Mouse (Mus musculus): ENCODE data around the gene Terb1. TPM values are rescaled to one million over a fixed set of nuclear protein-coding genes. Genes with fewer than 3 reads are reported as not detected.
A peak's percentile ranks its signal among the peaks of the same experiment; 100 is the strongest.

Gene Terb1
- polyA plus RNA-seq (2017; shearing (Covaris generic)) = not detected

GRCm38 (mm10) chr8:104509061-104510006, at the start of gene Terb1:
TSS of gene Terb1 (minus strand) at chr8:104509910.
- peak; percentile 89 for ATAC-seq

GRCm38 (mm10) chr8:104557226-104557625, 47.5 kb upstream of the Terb1 start:
- ATAC-seq = no peak

- no peak for ATAC-seq
These were observed 45.5 kb upstream of the Terb1 start for GRCm38 (mm10) chr8:104555191-104555590.

GRCm38 (mm10) chr8:104543440-104544045, 33.8 kb upstream of the Terb1 start:
- ATAC-seq = no peak

GRCm38 (mm10) chr8:104542160-104542559, 32.5 kb upstream of the Terb1 start:
- ATAC-seq = no peak

GRCm38 (mm10) chr8:104541515-104541880, 31.8 kb upstream of the Terb1 start:
- no peak for ATAC-seq

- peak; percentile 21 for ATAC-seq
These were observed 31.2 kb upstream of the Terb1 start for GRCm38 (mm10) chr8:104540710-104541514.

- ATAC-seq = no peak
These were observed 30.5 kb upstream of the Terb1 start for GRCm38 (mm10) chr8:104540238-104540637.

- no peak for ATAC-seq
These were observed 29.9 kb upstream of the Terb1 start for GRCm38 (mm10) chr8:104539566-104539965.

GRCm38 (mm10) chr8:104538896-104539295, 29.2 kb upstream of the Terb1 start:
- no peak for ATAC-seq

- ATAC-seq = no peak
These were observed 26.3 kb upstream of the Terb1 start for GRCm38 (mm10) chr8:104536028-104536427.

GRCm38 (mm10) chr8:104535378-104535777, 25.7 kb upstream of the Terb1 start:
- ATAC-seq = no peak

GRCm38 (mm10) chr8:104534779-104535141, 25.1 kb upstream of the Terb1 start:
- ATAC-seq = peak; percentile 56

- peak; percentile 83 for ATAC-seq
These were observed 24.5 kb upstream of the Terb1 start, which contains the start of the genes Nae1 and Car7 for GRCm38 (mm10) chr8:104533971-104534778. TSS of gene Nae1 (minus strand) at chr8:104534637. TSS of gene Car7 (plus strand) at chr8:104534689.

- ATAC-seq = peak; percentile 0
These were observed 23.8 kb upstream of the Terb1 start for GRCm38 (mm10) chr8:104533551-104533950.

GRCm38 (mm10) chr8:104529671-104530070, 20.0 kb upstream of the Terb1 start:
- ATAC-seq = no peak

- ATAC-seq = no peak
These were observed 8.2 kb upstream of the Terb1 start for GRCm38 (mm10) chr8:104517872-104518271.

- ATAC-seq = no peak
These were observed 424 bp upstream of the Terb1 start for GRCm38 (mm10) chr8:104510134-104510533.

- no peak for ATAC-seq
These were observed 30.6 kb downstream of the Terb1 start for GRCm38 (mm10) chr8:104479091-104479490.

- ATAC-seq = no peak
These were observed 37.2 kb downstream of the Terb1 start for GRCm38 (mm10) chr8:104472465-104472864.

- ATAC-seq = no peak
These were observed 42.2 kb downstream of the Terb1 start for GRCm38 (mm10) chr8:104467463-104467862.

- no peak for ATAC-seq
These were observed 57.5 kb downstream of the Terb1 start for GRCm38 (mm10) chr8:104452177-104452576.

All from inflammation-experienced regulatory T-cells, adult 6 months (primary cell).